Mouse (Mus musculus): Measurements from ENCODE around the gene Gys1. TPM values are rescaled to one million over a fixed set of nuclear protein-coding genes. Genes with fewer than 3 reads are reported as not detected.
A peak's percentile ranks its signal among the peaks of the same experiment; 100 is the strongest.

The Gys1 gene
- polyA plus RNA-seq, 1 experiment from 2014 or later: 36.0 TPM

GRCm38 (mm10) chr7:45421194-45421593 is 13.4 kb upstream of the Gys1 start:
- Histone ChIP-seq H3K4me3 (ENCODE audit: low read depth, low read length) (no peak overlapping the region), H3K9me3 (ENCODE audit: control insufficient read depth, low read length) (no peaks in the 10 kb centered on the region), H3K27me3 (replicated peaks; ENCODE audit: control insufficient read depth, insufficient read depth, low read length) (peaks cover 8% of the 10 kb centered on the region; the same call in 1 of the 2 replicates), H3K4me1 (replicated peaks; ENCODE audit: control insufficient read depth, insufficient read depth, low read length) (peaks cover 30% of the 10 kb centered on the region), H3K9ac (ENCODE audit: low read length) (no peak overlapping the region), H3K4me2 (ENCODE audit: low read length) (no peak overlapping the region), H3K36me3 (ENCODE audit: control insufficient read depth, insufficient read depth, low read length) (peaks cover 50% of the 10 kb centered on the region), H3K27ac (ENCODE audit: low read depth) (no peak overlapping the region)
- WGBS: 94% methylated on average over 14 of the region's 14 CpGs
- no peak for ATAC-seq (replicated peaks; ENCODE audit: low FRiP score, low TSS enrichment, low read depth)
- no peak for DNase-seq (ENCODE audit: low spot score)

GRCm38 (mm10) chr7:45426556-45426955 is 8.1 kb upstream of the Gys1 start:
- peaks cover 90% of the 10 kb centered on the region for H3K36me3 ChIP-seq (ENCODE audit: control insufficient read depth, insufficient read depth, low read length)
- no peak for DNase-seq (ENCODE audit: low spot score)
- no peak overlapping the region for H3K27ac ChIP-seq (ENCODE audit: low read depth)
- H3K4me2 ChIP-seq (ENCODE audit: low read length): no peak overlapping the region
- no peak overlapping the region for H3K4me3 ChIP-seq (ENCODE audit: low read depth, low read length)
- no peaks in the 10 kb centered on the region for H3K27me3 ChIP-seq (replicated peaks; ENCODE audit: control insufficient read depth, insufficient read depth, low read length)
- no peaks in the 10 kb centered on the region for H3K9me3 ChIP-seq (ENCODE audit: control insufficient read depth, low read length)
- H3K9ac ChIP-seq (ENCODE audit: low read length): no peak overlapping the region
- WGBS: 96% methylated on average over 8 of the region's 8 CpGs
- no peak for ATAC-seq (replicated peaks; ENCODE audit: low FRiP score, low TSS enrichment, low read depth)
- H3K4me1 ChIP-seq (replicated peaks; ENCODE audit: control insufficient read depth, insufficient read depth, low read length): no peaks in the 10 kb centered on the region

GRCm38 (mm10) chr7:45433835-45434202 is 825 bp upstream of the Gys1 start:
- peak overlapping the region; percentile 73; the same call in 1 of the 2 replicates for H3K27ac ChIP-seq (ENCODE audit: low read depth)
- peak overlapping the region; percentile 94 for H3K4me2 ChIP-seq (ENCODE audit: low read length)
- ATAC-seq (replicated peaks; ENCODE audit: low FRiP score, low TSS enrichment, low read depth) (no peak), DNase-seq (ENCODE audit: low spot score) (no peak)
- no peaks in the 10 kb centered on the region for H3K9me3 ChIP-seq (ENCODE audit: control insufficient read depth, low read length)
- WGBS: 1% methylated on average over 7 of the region's 7 CpGs
- peaks cover 26% of the 10 kb centered on the region for H3K36me3 ChIP-seq (ENCODE audit: control insufficient read depth, insufficient read depth, low read length)
- peaks cover 35% of the 10 kb centered on the region for H3K4me1 ChIP-seq (replicated peaks; ENCODE audit: control insufficient read depth, insufficient read depth, low read length)
- H3K27me3 ChIP-seq (replicated peaks; ENCODE audit: control insufficient read depth, insufficient read depth, low read length): no peaks in the 10 kb centered on the region
- H3K9ac ChIP-seq (ENCODE audit: low read length): peak overlapping the region; percentile 83
- peak overlapping the region; percentile 95 for H3K4me3 ChIP-seq (ENCODE audit: low read depth, low read length)

GRCm38 (mm10) chr7:45435038-45435437 is 394 bp downstream of the Gys1 start:
- DNase-seq (ENCODE audit: low spot score): no peak
- H3K4me3 ChIP-seq (ENCODE audit: low read depth, low read length): peak overlapping the region; percentile 95
- peak overlapping the region; percentile 49 for H3K27ac ChIP-seq (ENCODE audit: low read depth)
- H3K9me3 ChIP-seq (ENCODE audit: control insufficient read depth, low read length): no peaks in the 10 kb centered on the region
- H3K27me3 ChIP-seq (replicated peaks; ENCODE audit: control insufficient read depth, insufficient read depth, low read length): no peaks in the 10 kb centered on the region
- H3K36me3 ChIP-seq (ENCODE audit: control insufficient read depth, insufficient read depth, low read length): peaks cover 23% of the 10 kb centered on the region
- peaks cover 35% of the 10 kb centered on the region for H3K4me1 ChIP-seq (replicated peaks; ENCODE audit: control insufficient read depth, insufficient read depth, low read length)
- peak overlapping the region; percentile 83 for H3K9ac ChIP-seq (ENCODE audit: low read length)
- no peak for ATAC-seq (replicated peaks; ENCODE audit: low FRiP score, low TSS enrichment, low read depth)
- peak overlapping the region; percentile 94 for H3K4me2 ChIP-seq (ENCODE audit: low read length)
- 2% methylated on average over 16 of the region's 16 CpGs for WGBS

GRCm38 (mm10) chr7:45436444-45436843 is 1.8 kb downstream of the Gys1 start:
- WGBS: 87% methylated on average over 5 of the region's 5 CpGs
- Histone ChIP-seq H3K4me2 (ENCODE audit: low read length) (no peak overlapping the region), H3K4me1 (replicated peaks; ENCODE audit: control insufficient read depth, insufficient read depth, low read length) (peaks cover 35% of the 10 kb centered on the region), H3K9me3 (ENCODE audit: control insufficient read depth, low read length) (no peaks in the 10 kb centered on the region), H3K36me3 (ENCODE audit: control insufficient read depth, insufficient read depth, low read length) (peaks cover 23% of the 10 kb centered on the region), H3K4me3 (ENCODE audit: low read depth, low read length) (no peak overlapping the region), H3K27ac (ENCODE audit: low read depth) (no peak overlapping the region), H3K27me3 (replicated peaks; ENCODE audit: control insufficient read depth, insufficient read depth, low read length) (no peaks in the 10 kb centered on the region), H3K9ac (ENCODE audit: low read length) (no peak overlapping the region)
- ATAC-seq (replicated peaks; ENCODE audit: low FRiP score, low TSS enrichment, low read depth): no peak
- no peak for DNase-seq (ENCODE audit: low spot score)

GRCm38 (mm10) chr7:45437046-45437445 is 2.4 kb downstream of the Gys1 start:
- Histone ChIP-seq H3K4me2 (ENCODE audit: low read length) (peak overlapping the region; percentile 4; the same call in 1 of the 2 replicates), H3K4me3 (ENCODE audit: low read depth, low read length) (no peak overlapping the region), H3K9me3 (ENCODE audit: control insufficient read depth, low read length) (no peaks in the 10 kb centered on the region), H3K4me1 (replicated peaks; ENCODE audit: control insufficient read depth, insufficient read depth, low read length) (peaks cover 35% of the 10 kb centered on the region), H3K36me3 (ENCODE audit: control insufficient read depth, insufficient read depth, low read length) (peaks cover 22% of the 10 kb centered on the region), H3K27me3 (replicated peaks; ENCODE audit: control insufficient read depth, insufficient read depth, low read length) (no peaks in the 10 kb centered on the region), H3K27ac (ENCODE audit: low read depth) (no peak overlapping the region), H3K9ac (ENCODE audit: low read length) (no peak overlapping the region)
- DNase-seq (ENCODE audit: low spot score): no peak
- no peak for ATAC-seq (replicated peaks; ENCODE audit: low FRiP score, low TSS enrichment, low read depth)
- 35% methylated on average over 6 of the region's 6 CpGs for WGBS

- peaks cover 35% of the 10 kb centered on the region for H3K4me1 ChIP-seq (replicated peaks; ENCODE audit: control insufficient read depth, insufficient read depth, low read length)
- no peaks in the 10 kb centered on the region for H3K9me3 ChIP-seq (ENCODE audit: control insufficient read depth, low read length)
- no peaks in the 10 kb centered on the region for H3K27me3 ChIP-seq (replicated peaks; ENCODE audit: control insufficient read depth, insufficient read depth, low read length)
- no peak for ATAC-seq (replicated peaks; ENCODE audit: low FRiP score, low TSS enrichment, low read depth)
- 25% methylated on average over 19 of the region's 19 CpGs for WGBS
- H3K9ac ChIP-seq (ENCODE audit: low read length): no peak within 1 kb of the TSS
- peak within 1 kb of the TSS; percentile 18 for H3K4me2 ChIP-seq (ENCODE audit: low read length)
- H3K4me3 ChIP-seq (ENCODE audit: low read depth, low read length): no peak within 1 kb of the TSS
- no peak within 1 kb of the TSS for H3K27ac ChIP-seq (ENCODE audit: low read depth)
- no peak for DNase-seq (ENCODE audit: low spot score)
- H3K36me3 ChIP-seq (ENCODE audit: control insufficient read depth, insufficient read depth, low read length): peaks cover 25% of the 10 kb centered on the region
Observed at GRCm38 (mm10) chr7:45437521-45438276, 3.1 kb downstream of the Gys1 start, which contains the start of gene Ruvbl2. TSS of gene Ruvbl2 (minus strand) at chr7:45438096.

DNA sequence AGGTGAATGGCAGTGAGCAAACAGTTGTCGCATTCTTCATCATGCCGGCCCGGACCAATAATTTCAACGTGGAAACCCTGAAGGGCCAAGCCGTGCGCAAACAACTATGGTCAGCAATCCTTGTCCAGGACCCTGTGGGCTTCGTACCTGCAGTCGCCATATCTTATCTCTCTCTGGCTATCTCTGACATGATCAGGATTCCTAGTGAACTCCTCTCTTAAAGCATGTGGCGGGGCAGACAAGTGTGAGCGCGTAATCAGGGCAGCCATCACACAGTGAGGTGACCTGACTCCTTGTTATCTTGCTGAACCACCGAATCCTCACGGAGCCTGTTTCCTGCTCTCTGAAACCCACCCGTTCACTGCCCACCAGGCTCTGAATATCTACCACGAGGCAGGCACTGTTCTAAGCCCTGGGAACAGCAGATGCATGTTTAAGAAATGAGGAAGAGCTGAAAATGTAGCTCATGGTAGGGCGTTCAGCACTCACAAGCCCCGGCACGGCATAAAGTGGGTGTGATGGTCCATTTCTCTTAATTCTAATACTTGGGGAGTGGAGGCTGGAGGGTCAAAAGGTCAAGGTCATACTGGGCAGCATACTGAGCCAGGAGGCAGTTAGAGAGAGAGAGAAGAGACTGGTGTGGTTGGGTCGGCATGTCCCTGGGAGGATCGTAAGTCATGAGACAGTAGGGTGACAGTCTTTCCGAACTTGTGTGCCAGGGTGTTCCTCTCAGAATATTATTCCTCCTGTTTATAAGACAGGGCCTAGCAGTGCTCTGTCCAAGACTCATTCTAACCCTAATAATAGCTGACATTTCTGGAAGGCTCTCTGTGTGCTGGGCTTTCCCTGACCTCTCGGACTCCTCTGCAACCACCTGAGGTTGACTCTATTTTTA is 9.1 kb downstream of the Gys1 start:
- H3K36me3 ChIP-seq (ENCODE audit: control insufficient read depth, insufficient read depth, low read length): peaks cover 61% of the 10 kb centered on the region
- no peak for DNase-seq (ENCODE audit: low spot score)
- H3K27me3 ChIP-seq (replicated peaks; ENCODE audit: control insufficient read depth, insufficient read depth, low read length): no peaks in the 10 kb centered on the region
- no peak overlapping the region for H3K9ac ChIP-seq (ENCODE audit: low read length)
- H3K4me2 ChIP-seq (ENCODE audit: low read length): no peak overlapping the region
- H3K9me3 ChIP-seq (ENCODE audit: control insufficient read depth, low read length): no peaks in the 10 kb centered on the region
- H3K4me3 ChIP-seq (ENCODE audit: low read depth, low read length): no peak overlapping the region
- no peak for ATAC-seq (replicated peaks; ENCODE audit: low FRiP score, low TSS enrichment, low read depth)
- H3K27ac ChIP-seq (ENCODE audit: low read depth): no peak overlapping the region
- 82% methylated on average over 22 of the region's 22 CpGs for WGBS
- H3K4me1 ChIP-seq (replicated peaks; ENCODE audit: control insufficient read depth, insufficient read depth, low read length): 0 out of 2 replicates have a peak, but pooled peaks cover 5% of the 10 kb centered on the region

Measured in intestine, embryonic 14.5 days (tissue).